Mouse (Mus musculus) kidney, postnatal 0 days (tissue): Measurements from ENCODE around the gene Nek7. TPM values are rescaled to one million over a fixed set of nuclear protein-coding genes. Genes with fewer than 3 reads are reported as not detected.

Source experiments
- ATAC-seq: fragments of 200-750 bp; cut with Nextera tagmentation; replicated peaks from 2 replicates; pipeline ENCODE4 v1.8.0; 2017; ENCODE audit warnings: low read depth, moderate number of reproducible peaks, moderate TSS enrichment, moderate library complexity; ENCODE audit not compliant: low FRiP score
- DNase-seq: peaks from one replicate; pipeline ENCODE4 v3.0.0-alpha.2; 2016; ENCODE audit warnings: low spot score
- H3K27ac ChIP-seq: fragments of 300-500 bp; sonication (generic); 2 replicates; pipeline ENCODE4 v1.5.1; 2014; ENCODE audit warnings: mild to moderate bottlenecking
- H3K27me3 ChIP-seq: fragments of 300-500 bp; sonication (generic); 2 replicates; pipeline ENCODE4 v1.6.1; 2014; ENCODE audit warnings: low read length, mixed read lengths; ENCODE audit not compliant: insufficient read depth
- H3K36me3 ChIP-seq: fragments of 300-500 bp; sonication (generic); 2 replicates; pipeline ENCODE4 v1.6.1; 2014; ENCODE audit warnings: low read length, mixed read lengths; ENCODE audit not compliant: insufficient read depth
- H3K4me1 ChIP-seq: fragments of 300-500 bp; sonication (generic); replicated peaks from 2 replicates; pipeline ENCODE4 v1.6.1; 2014; ENCODE audit warnings: antibody characterized with exemption, low read length, mixed read lengths; ENCODE audit not compliant: insufficient read depth
- H3K4me2 ChIP-seq: fragments of 300-500 bp; sonication (generic); 2 replicates; pipeline ENCODE4 v1.6.1; 2014; ENCODE audit warnings: mild to moderate bottlenecking, low read length, moderate library complexity, mixed read lengths
- H3K4me3 ChIP-seq: fragments of 300-500 bp; sonication (generic); replicated peaks from 2 replicates; pipeline ENCODE4 v1.5.1; 2014; ENCODE audit warnings: low read depth, low read length
- H3K9ac ChIP-seq: fragments of 300-500 bp; sonication (generic); 2 replicates; pipeline ENCODE4 v1.6.1; 2014; ENCODE audit warnings: low read depth, low read length
- H3K9me3 ChIP-seq: fragments of 300-500 bp; sonication (generic); replicated peaks from 2 replicates; pipeline ENCODE4 v1.6.1; 2016; ENCODE audit warnings: low read length, inconsistent platforms, mixed read lengths
- CTCF ChIP-seq: IDR thresholded peaks from 2 replicates; pipeline ENCODE4 v1.5.1; 2016; ENCODE audit warnings: antibody characterized with exemption, low read depth, mild to moderate bottlenecking, moderate library complexity
- whole genome bisulfite sequencing: fragments of 180-500 bp; shearing (Covaris S2); extraction: QIAGEN DNeasy Blood & Tissue Kit; methylation state at CpG from one replicate; pipeline ENCODE4 v1.1.7; 2014; 5-methylcytosine and 5-hydroxymethylcytosine counted together
- polyA plus RNA-seq: library from polyadenylated mRNA; unstranded; fragments of >200 nt; fragmentation: Nextera tagmentation; extraction: Ambion mirVana; gene quantifications from 2 replicates; pipeline ENCODE4 v1.2.1, GENCODE M21; 2015

The Nek7 gene
- polyA plus RNA-seq, 1 experiment from 2014 or later: 42.8 TPM

GRCm38 (mm10) chr1:138637850-138638249 lies 17.9 kb upstream of the Nek7 start:
- no peaks in the 10 kb centered on the region for H3K9me3 ChIP-seq

GRCm38 (mm10) chr1:138634561-138634960 lies 14.6 kb upstream of the Nek7 start:
- no peaks in the 10 kb centered on the region for H3K9me3 ChIP-seq
- 56% methylated on average over 1 of the region's 1 CpGs for WGBS

More at GRCm38 (mm10) chr1:138637850-138638249, 17.9 kb upstream of the Nek7 start:
- Histone ChIP-seq H3K4me3 (no peak overlapping the region), H3K27me3 (no peaks in the 10 kb centered on the region), H3K4me1 (no peaks in the 10 kb centered on the region), H3K27ac (no peak overlapping the region), H3K36me3 (no peaks in the 10 kb centered on the region), H3K9ac (no peak overlapping the region), H3K4me2 (no peak overlapping the region)
- DNase-seq: no peak
- ATAC-seq: no peak
- TF ChIP-seq CTCF: peak; percentile 63

GRCm38 (mm10) chr1:138628919-138629318 lies 9.0 kb upstream of the Nek7 start:
- no peak for DNase-seq
- no peaks in the 10 kb centered on the region for H3K27me3 ChIP-seq
- TF ChIP-seq CTCF: no peak
- H3K9me3 ChIP-seq: no peaks in the 10 kb centered on the region
- H3K4me1 ChIP-seq: no peaks in the 10 kb centered on the region
- H3K27ac ChIP-seq: no peak overlapping the region
- no peak for ATAC-seq
- WGBS: 86% methylated on average over 4 of the region's 4 CpGs
- H3K36me3 ChIP-seq: no peaks in the 10 kb centered on the region
- no peak overlapping the region for H3K4me3 ChIP-seq
- no peak overlapping the region for H3K9ac ChIP-seq
- no peak overlapping the region for H3K4me2 ChIP-seq

More at GRCm38 (mm10) chr1:138634561-138634960, 14.6 kb upstream of the Nek7 start:
- Histone ChIP-seq H3K36me3 (no peaks in the 10 kb centered on the region), H3K27me3 (no peaks in the 10 kb centered on the region), H3K27ac (no peak overlapping the region), H3K4me3 (no peak overlapping the region), H3K9ac (no peak overlapping the region), H3K4me2 (no peak overlapping the region), H3K4me1 (no peaks in the 10 kb centered on the region)
- DNase-seq (no peak), ATAC-seq (no peak)
- TF ChIP-seq CTCF: no peak

- WGBS: 77% methylated on average over 3 of the region's 3 CpGs
- no peak for DNase-seq
- H3K4me1 ChIP-seq: no peaks in the 10 kb centered on the region
- H3K9me3 ChIP-seq: no peaks in the 10 kb centered on the region
- no peak overlapping the region for H3K4me2 ChIP-seq
- no peak overlapping the region for H3K27ac ChIP-seq
- H3K9ac ChIP-seq: no peak overlapping the region
- ATAC-seq: no peak
- H3K27me3 ChIP-seq: no peaks in the 10 kb centered on the region
- no peaks in the 10 kb centered on the region for H3K36me3 ChIP-seq
- no peak for TF ChIP-seq CTCF
- H3K4me3 ChIP-seq: no peak overlapping the region
Observed at GRCm38 (mm10) chr1:138628486-138628885, 8.5 kb upstream of the Nek7 start.

- Histone ChIP-seq H3K36me3 (no peaks in the 10 kb centered on the region), H3K4me1 (no peaks in the 10 kb centered on the region), H3K27me3 (no peaks in the 10 kb centered on the region), H3K27ac (no peak overlapping the region), H3K9ac (no peak overlapping the region), H3K4me2 (no peak overlapping the region), H3K4me3 (no peak overlapping the region), H3K9me3 (no peaks in the 10 kb centered on the region)
- TF ChIP-seq CTCF: no peak
- no peak for ATAC-seq
- DNase-seq: no peak
- WGBS: 82% methylated on average over 3 of the region's 3 CpGs
Observed at GRCm38 (mm10) chr1:138627804-138628203, 7.9 kb upstream of the Nek7 start.

- no peak for DNase-seq
- Histone ChIP-seq H3K4me1 (no peaks in the 10 kb centered on the region), H3K4me3 (no peak overlapping the region), H3K9me3 (no peaks in the 10 kb centered on the region), H3K4me2 (no peak overlapping the region), H3K27ac (no peak overlapping the region), H3K27me3 (no peaks in the 10 kb centered on the region), H3K9ac (no peak overlapping the region), H3K36me3 (no peaks in the 10 kb centered on the region)
- no peak for TF ChIP-seq CTCF
- no peak for ATAC-seq
- 85% methylated on average over 3 of the region's 3 CpGs for WGBS
Observed at GRCm38 (mm10) chr1:138626288-138626687, 6.3 kb upstream of the Nek7 start.

GRCm38 (mm10) chr1:138623870-138624269 lies 3.9 kb upstream of the Nek7 start:
- H3K4me2 ChIP-seq: no peak overlapping the region
- TF ChIP-seq CTCF: no peak
- no peaks in the 10 kb centered on the region for H3K4me1 ChIP-seq
- 46% methylated on average over 1 of the region's 1 CpGs for WGBS
- no peak overlapping the region for H3K27ac ChIP-seq
- ATAC-seq: no peak
- no peak for DNase-seq
- H3K27me3 ChIP-seq: no peaks in the 10 kb centered on the region
- H3K9ac ChIP-seq: no peak overlapping the region
- no peaks in the 10 kb centered on the region for H3K9me3 ChIP-seq
- no peaks in the 10 kb centered on the region for H3K36me3 ChIP-seq
- no peak overlapping the region for H3K4me3 ChIP-seq
